Mouse (Mus musculus): Measurements from ENCODE around the gene Ehd2. TPM values are rescaled to one million over a fixed set of nuclear protein-coding genes. Genes with fewer than 3 reads are reported as not detected.

The Ehd2 gene
- polyA plus RNA-seq, 1 experiment = 4.6 TPM

DNA sequence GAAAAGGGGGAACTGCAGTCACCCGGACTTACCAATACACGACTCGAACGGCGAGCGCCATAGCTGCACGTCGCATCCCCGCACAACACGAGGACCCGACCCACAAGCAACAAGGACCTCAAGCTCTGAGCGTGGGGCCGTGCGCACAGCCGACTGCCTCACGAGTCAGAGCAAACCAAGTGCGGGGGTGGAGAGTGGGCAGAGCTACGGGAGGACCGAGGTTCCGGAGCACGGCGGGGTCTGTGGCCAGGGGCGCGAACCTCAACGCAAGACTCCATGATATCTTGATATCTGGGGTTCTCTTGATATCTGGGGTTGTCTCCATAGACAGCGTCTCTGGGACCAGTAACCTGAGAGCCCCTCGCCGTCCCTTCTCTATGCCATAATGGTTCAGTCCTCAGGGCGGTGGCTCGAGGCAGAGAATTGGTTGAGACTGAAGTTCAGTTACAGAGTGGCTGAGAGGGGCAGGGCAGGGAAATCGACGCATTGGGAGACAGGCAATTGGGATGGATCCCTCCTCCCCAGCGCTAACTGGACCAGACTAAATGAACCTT lies 45.1 kb downstream of the Ehd2 start, which contains the start of gene Selenow:
TSS of gene Selenow (minus strand) at position 183 of the 554 bp plus-strand sequence.
- Histone ChIP-seq H3K27ac (ENCODE audit: insufficient read depth, low read length) (no peak within 1 kb of the TSS), H3K27me3 (ENCODE audit: control insufficient read depth, insufficient read depth, low read length, poor library complexity, severe bottlenecking) (no peaks in the 10 kb centered on the region), H3K9me3 (replicated peaks; ENCODE audit: control insufficient read depth, insufficient read depth, low read length, poor library complexity, severe bottlenecking) (no peaks in the 10 kb centered on the region), H3K9ac (ENCODE audit: low read depth, poor library complexity, severe bottlenecking) (peak within 1 kb of the TSS; percentile 62), H3K36me3 (ENCODE audit: control insufficient read depth, insufficient read depth, low read length, poor library complexity, severe bottlenecking) (peaks cover 14% of the 10 kb centered on the region), H3K4me3 (ENCODE audit: low read depth, low read length) (peak within 1 kb of the TSS; percentile 96), H3K4me1 (ENCODE audit: control insufficient read depth, insufficient read depth, low read length) (peaks cover 3% of the 10 kb centered on the region)
- TF ChIP-seq POLR2A (IDR thresholded peaks at IDR 0.05; ENCODE audit: insufficient read depth, low read length) (peak; percentile 86), EP300 (IDR thresholded peaks at IDR 0.05; ENCODE audit: insufficient read depth, low read depth, low read length) (0 out of 2 replicates have a peak, but pooled peaks have one; percentile 42), CTCF (IDR thresholded peaks at IDR 0.05; ENCODE audit: low read depth, low read length) (no peak)

DNA sequence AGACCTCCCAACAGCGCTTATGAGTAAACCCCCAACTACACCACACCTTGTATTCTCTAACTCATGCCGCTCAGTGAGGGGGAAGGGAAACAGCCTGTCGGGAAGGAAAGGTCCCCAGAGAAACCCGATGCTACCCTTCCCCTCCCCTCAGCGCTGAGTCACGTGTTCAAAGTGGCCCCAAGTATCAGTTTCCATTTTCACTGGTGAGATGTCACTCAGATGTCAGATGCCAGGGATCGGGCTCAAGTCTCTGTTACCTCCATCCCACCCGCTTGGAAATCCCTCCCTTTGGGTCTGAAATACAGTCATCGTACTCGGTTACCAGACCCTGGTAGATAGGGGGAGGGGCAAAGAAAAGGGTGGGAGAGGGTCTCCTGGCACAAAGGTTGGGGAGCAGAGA lies 45.6 kb downstream of the Ehd2 start:
- Histone ChIP-seq H3K9me3 (replicated peaks; ENCODE audit: control insufficient read depth, insufficient read depth, low read length, poor library complexity, severe bottlenecking) (no peaks in the 10 kb centered on the region), H3K27ac (ENCODE audit: insufficient read depth, low read length) (no peak overlapping the region), H3K4me1 (ENCODE audit: control insufficient read depth, insufficient read depth, low read length) (peaks cover 3% of the 10 kb centered on the region), H3K9ac (ENCODE audit: low read depth, poor library complexity, severe bottlenecking) (peak overlapping the region; percentile 62), H3K36me3 (ENCODE audit: control insufficient read depth, insufficient read depth, low read length, poor library complexity, severe bottlenecking) (peaks cover 14% of the 10 kb centered on the region), H3K4me3 (ENCODE audit: low read depth, low read length) (peak overlapping the region; percentile 96), H3K27me3 (ENCODE audit: control insufficient read depth, insufficient read depth, low read length, poor library complexity, severe bottlenecking) (no peaks in the 10 kb centered on the region)
- TF ChIP-seq POLR2A (IDR thresholded peaks at IDR 0.05; ENCODE audit: insufficient read depth, low read length) = no peak
- 0 out of 2 replicates have a peak, but pooled peaks have one; percentile 34 for TF ChIP-seq EP300 (IDR thresholded peaks at IDR 0.05; ENCODE audit: insufficient read depth, low read depth, low read length)

- Histone ChIP-seq H3K9me3 (replicated peaks; ENCODE audit: control insufficient read depth, insufficient read depth, low read length, poor library complexity, severe bottlenecking) (no peaks in the 10 kb centered on the region), H3K4me3 (ENCODE audit: low read depth, low read length) (peak overlapping the region; percentile 96), H3K27me3 (ENCODE audit: control insufficient read depth, insufficient read depth, low read length, poor library complexity, severe bottlenecking) (no peaks in the 10 kb centered on the region), H3K36me3 (ENCODE audit: control insufficient read depth, insufficient read depth, low read length, poor library complexity, severe bottlenecking) (peaks cover 14% of the 10 kb centered on the region), H3K4me1 (ENCODE audit: control insufficient read depth, insufficient read depth, low read length) (peaks cover 3% of the 10 kb centered on the region), H3K27ac (ENCODE audit: insufficient read depth, low read length) (no peak overlapping the region), H3K9ac (ENCODE audit: low read depth, poor library complexity, severe bottlenecking) (no peak overlapping the region)
- TF ChIP-seq POLR2A (IDR thresholded peaks at IDR 0.05; ENCODE audit: insufficient read depth, low read length) = no peak
- TF ChIP-seq EP300 (IDR thresholded peaks at IDR 0.05; ENCODE audit: insufficient read depth, low read depth, low read length) = no peak
- no peak for TF ChIP-seq CTCF (IDR thresholded peaks at IDR 0.05; ENCODE audit: low read depth, low read length)
Observed at GRCm38 (mm10) chr7:15920645-15921190, 46.6 kb downstream of the Ehd2 start.

- TF ChIP-seq CTCF (IDR thresholded peaks at IDR 0.05; ENCODE audit: low read depth, low read length) (no peak), EP300 (IDR thresholded peaks at IDR 0.05; ENCODE audit: insufficient read depth, low read depth, low read length) (no peak), POLR2A (IDR thresholded peaks at IDR 0.05; ENCODE audit: insufficient read depth, low read length) (no peak)
- no peak overlapping the region for H3K4me3 ChIP-seq (ENCODE audit: low read depth, low read length)
Observed at GRCm38 (mm10) chr7:15919947-15920346, 47.4 kb downstream of the Ehd2 start.

DNA sequence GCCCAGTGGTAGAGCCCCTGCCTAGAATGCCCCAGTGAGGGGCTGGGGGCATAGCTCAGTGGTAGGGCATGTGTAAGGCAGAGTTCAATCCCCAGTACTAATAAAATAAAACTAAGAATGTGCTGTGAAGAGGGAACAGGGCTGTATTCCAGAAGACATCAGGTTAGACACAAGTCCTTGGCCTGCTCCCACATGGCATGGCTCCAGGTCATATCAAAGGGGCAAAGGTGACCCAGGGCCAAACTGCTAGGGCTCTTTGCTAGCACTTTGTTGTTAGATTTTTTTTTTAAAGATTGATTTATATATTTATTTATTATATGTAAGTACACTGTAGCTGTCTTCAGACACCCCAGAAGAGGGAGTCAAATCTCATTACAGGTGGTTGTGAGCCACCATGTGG lies 49.0 kb downstream of the Ehd2 start:
- H3K27me3 ChIP-seq (ENCODE audit: control insufficient read depth, insufficient read depth, low read length, poor library complexity, severe bottlenecking) = no peaks in the 10 kb centered on the region
- no peaks in the 10 kb centered on the region for H3K9me3 ChIP-seq (replicated peaks; ENCODE audit: control insufficient read depth, insufficient read depth, low read length, poor library complexity, severe bottlenecking)
- H3K27ac ChIP-seq (ENCODE audit: insufficient read depth, low read length) = no peak overlapping the region
- H3K9ac ChIP-seq (ENCODE audit: low read depth, poor library complexity, severe bottlenecking) = no peak overlapping the region
- TF ChIP-seq POLR2A (IDR thresholded peaks at IDR 0.05; ENCODE audit: insufficient read depth, low read length) = no peak
- no peak for TF ChIP-seq CTCF (IDR thresholded peaks at IDR 0.05; ENCODE audit: low read depth, low read length)
- no peak for TF ChIP-seq EP300 (IDR thresholded peaks at IDR 0.05; ENCODE audit: insufficient read depth, low read depth, low read length)
- H3K36me3 ChIP-seq (ENCODE audit: control insufficient read depth, insufficient read depth, low read length, poor library complexity, severe bottlenecking) = peaks cover 14% of the 10 kb centered on the region
- peaks cover 3% of the 10 kb centered on the region for H3K4me1 ChIP-seq (ENCODE audit: control insufficient read depth, insufficient read depth, low read length)
- no peak overlapping the region for H3K4me3 ChIP-seq (ENCODE audit: low read depth, low read length)

More at GRCm38 (mm10) chr7:15919947-15920346, 47.4 kb downstream of the Ehd2 start:
- Histone ChIP-seq H3K4me1 (ENCODE audit: control insufficient read depth, insufficient read depth, low read length) (peaks cover 3% of the 10 kb centered on the region), H3K9ac (ENCODE audit: low read depth, poor library complexity, severe bottlenecking) (no peak overlapping the region), H3K27ac (ENCODE audit: insufficient read depth, low read length) (no peak overlapping the region), H3K27me3 (ENCODE audit: control insufficient read depth, insufficient read depth, low read length, poor library complexity, severe bottlenecking) (no peaks in the 10 kb centered on the region), H3K36me3 (ENCODE audit: control insufficient read depth, insufficient read depth, low read length, poor library complexity, severe bottlenecking) (peaks cover 14% of the 10 kb centered on the region), H3K9me3 (replicated peaks; ENCODE audit: control insufficient read depth, insufficient read depth, low read length, poor library complexity, severe bottlenecking) (no peaks in the 10 kb centered on the region)

GRCm38 (mm10) chr7:15916996-15917395 lies 50.4 kb downstream of the Ehd2 start:
- Histone ChIP-seq H3K9ac (ENCODE audit: low read depth, poor library complexity, severe bottlenecking) (no peak overlapping the region), H3K4me3 (ENCODE audit: low read depth, low read length) (no peak overlapping the region), H3K27ac (ENCODE audit: insufficient read depth, low read length) (no peak overlapping the region), H3K4me1 (ENCODE audit: control insufficient read depth, insufficient read depth, low read length) (peaks cover 3% of the 10 kb centered on the region), H3K36me3 (ENCODE audit: control insufficient read depth, insufficient read depth, low read length, poor library complexity, severe bottlenecking) (peaks cover 14% of the 10 kb centered on the region), H3K27me3 (ENCODE audit: control insufficient read depth, insufficient read depth, low read length, poor library complexity, severe bottlenecking) (no peaks in the 10 kb centered on the region), H3K9me3 (replicated peaks; ENCODE audit: control insufficient read depth, insufficient read depth, low read length, poor library complexity, severe bottlenecking) (no peaks in the 10 kb centered on the region)
- TF ChIP-seq CTCF (IDR thresholded peaks at IDR 0.05; ENCODE audit: low read depth, low read length) (no peak), EP300 (IDR thresholded peaks at IDR 0.05; ENCODE audit: insufficient read depth, low read depth, low read length) (no peak), POLR2A (IDR thresholded peaks at IDR 0.05; ENCODE audit: insufficient read depth, low read length) (no peak)

Data from ES-Bruce4 (cell line).